Mouse (Mus musculus): ENCODE measurements around the gene Sft2d2.

Sft2d2 gene

GRCm38 (mm10) chr1:165193880-165194661, at the start of gene Sft2d2:
Gene Sft2d2, minus strand, starts transcription at chr1:165194438.
- DNase-seq (ENCODE audit: low read depth, low spot score): peak; percentile 66

- peak; percentile 99 for DNase-seq (ENCODE audit: low read depth, low spot score)
Observed at GRCm38 (mm10) chr1:165236321-165237298, 42.4 kb upstream of the Sft2d2 start, which contains the start of gene Tiprl. Gene Tiprl, minus strand, starts transcription at chr1:165236996.

DNA sequence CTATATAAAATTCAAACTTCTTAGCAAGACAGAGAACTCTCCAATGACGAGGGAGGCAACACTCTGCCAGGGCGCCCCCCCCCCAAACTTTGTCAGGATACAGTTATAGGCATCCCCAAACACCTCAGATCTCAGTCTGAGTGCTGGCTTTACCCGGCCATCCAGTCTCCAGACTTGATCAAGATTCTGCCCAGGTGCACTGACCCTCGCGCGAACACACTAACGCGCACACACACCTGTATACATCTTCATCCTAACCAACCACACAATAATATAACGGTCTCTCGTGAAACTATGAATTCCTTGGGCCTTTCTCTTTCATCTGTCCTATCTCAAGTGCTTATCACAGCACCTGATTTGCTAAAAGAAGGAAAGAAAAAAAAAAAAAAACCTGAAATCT, 41.6 kb upstream of the Sft2d2 start:
- no peak for DNase-seq (ENCODE audit: low read depth, low spot score)

DNA sequence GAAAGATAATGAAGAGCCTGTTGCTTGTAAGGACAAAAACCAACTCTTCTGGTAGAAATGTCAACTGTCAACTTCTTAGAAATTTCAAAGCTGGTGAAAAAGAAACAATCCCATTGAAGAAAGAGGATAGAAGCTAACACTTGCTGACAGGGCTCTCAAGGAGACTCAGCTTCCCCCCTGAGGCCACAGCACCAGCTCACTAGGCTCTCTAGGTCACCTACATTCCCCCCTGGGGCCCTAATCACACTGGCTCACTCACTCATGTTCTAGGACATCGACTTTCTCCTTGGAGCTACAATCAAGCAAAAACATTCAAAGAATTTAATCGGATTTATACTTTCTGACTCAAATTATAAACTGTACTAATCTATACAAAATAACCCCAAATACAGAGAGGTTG, 39.6 kb upstream of the Sft2d2 start:
- peak; percentile 25 for DNase-seq (ENCODE audit: low read depth, low spot score)

DNA sequence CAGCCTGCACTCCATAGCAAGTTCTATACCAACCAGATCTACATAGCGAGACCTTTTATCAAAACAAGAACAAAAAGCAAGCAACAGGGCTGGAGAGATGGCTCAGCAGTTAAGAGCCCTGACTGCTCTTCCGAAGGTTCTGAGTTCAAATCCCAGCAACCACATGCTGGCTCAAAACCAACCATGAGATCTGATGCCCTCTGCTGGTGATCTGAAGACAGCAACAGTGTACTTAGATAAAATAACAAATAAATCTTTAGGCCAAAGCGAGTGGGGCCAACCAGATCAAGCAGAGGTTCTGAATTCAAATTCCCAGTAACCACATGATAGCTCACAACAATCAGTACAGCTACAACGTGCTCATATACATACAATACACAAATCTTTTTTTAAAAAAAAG, 36.5 kb upstream of the Sft2d2 start:
- peak; percentile 42 for DNase-seq (ENCODE audit: low read depth, low spot score)

GRCm38 (mm10) chr1:165229577-165229976, 35.3 kb upstream of the Sft2d2 start:
- DNase-seq (ENCODE audit: low read depth, low spot score): no peak

GRCm38 (mm10) chr1:165217023-165217589, 22.9 kb upstream of the Sft2d2 start:
- no peak for DNase-seq (ENCODE audit: low read depth, low spot score)

- no peak for DNase-seq (ENCODE audit: low read depth, low spot score)
Observed at GRCm38 (mm10) chr1:165215831-165216230, 21.6 kb upstream of the Sft2d2 start.

- DNase-seq (ENCODE audit: low read depth, low spot score): no peak
Observed at GRCm38 (mm10) chr1:165205591-165205990, 11.4 kb upstream of the Sft2d2 start.

GRCm38 (mm10) chr1:165203488-165204035, 9.3 kb upstream of the Sft2d2 start:
- DNase-seq (ENCODE audit: low read depth, low spot score): no peak

DNA sequence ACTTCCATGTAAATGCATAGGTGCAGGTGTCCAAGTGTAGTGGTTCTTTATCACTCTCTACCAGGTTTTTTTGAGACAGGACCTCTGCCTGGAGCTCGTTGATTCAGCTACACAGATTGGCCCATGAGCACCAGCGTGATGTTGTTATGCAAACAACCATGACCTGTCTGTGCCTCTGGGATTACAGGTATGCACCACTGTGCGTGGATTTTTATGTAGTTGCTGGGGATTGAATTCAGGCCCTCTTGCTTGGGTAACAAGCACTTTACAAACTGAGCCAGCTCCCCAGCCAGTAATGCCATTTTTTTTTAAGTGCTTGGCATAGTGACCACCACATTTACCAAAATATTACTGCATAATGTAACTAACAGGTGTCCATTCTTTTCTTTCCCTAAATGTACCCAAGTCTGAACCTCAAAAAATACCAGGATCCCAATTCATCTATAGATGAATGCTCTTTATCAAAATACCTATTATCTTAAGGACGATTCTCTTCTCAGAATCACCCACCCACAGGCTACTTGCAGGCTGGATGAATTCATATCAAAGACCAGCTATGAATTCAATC, 7.3 kb upstream of the Sft2d2 start:
- DNase-seq (ENCODE audit: low read depth, low spot score): no peak

- no peak for DNase-seq (ENCODE audit: low read depth, low spot score)
Observed at GRCm38 (mm10) chr1:165200748-165201147, 6.5 kb upstream of the Sft2d2 start.

GRCm38 (mm10) chr1:165199639-165200038, 5.4 kb upstream of the Sft2d2 start:
- DNase-seq (ENCODE audit: low read depth, low spot score): no peak

DNA sequence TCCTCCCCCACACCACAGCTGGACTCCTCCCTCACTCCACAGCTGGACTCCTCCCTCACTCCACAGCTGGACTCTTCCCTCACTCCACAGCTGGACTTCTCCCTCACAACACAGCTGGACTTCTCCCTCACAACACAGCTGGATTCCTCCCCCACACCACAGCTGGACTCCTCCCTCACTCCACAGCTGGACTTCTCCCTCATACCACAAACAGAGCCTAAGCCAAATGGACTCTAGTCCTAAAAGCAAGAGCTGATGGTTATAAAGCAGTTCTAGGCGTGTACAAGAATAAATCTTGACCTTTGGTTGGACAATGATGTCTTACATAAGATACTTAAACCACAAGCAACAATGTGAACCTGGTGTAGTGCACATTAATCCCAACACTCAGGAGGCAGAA, 4.7 kb upstream of the Sft2d2 start:
- DNase-seq (ENCODE audit: low read depth, low spot score): no peak

GRCm38 (mm10) chr1:165197875-165198274, 3.6 kb upstream of the Sft2d2 start:
- DNase-seq (ENCODE audit: low read depth, low spot score): no peak

GRCm38 (mm10) chr1:165195396-165195960, 1.2 kb upstream of the Sft2d2 start:
- DNase-seq (ENCODE audit: low read depth, low spot score): no peak

DNA sequence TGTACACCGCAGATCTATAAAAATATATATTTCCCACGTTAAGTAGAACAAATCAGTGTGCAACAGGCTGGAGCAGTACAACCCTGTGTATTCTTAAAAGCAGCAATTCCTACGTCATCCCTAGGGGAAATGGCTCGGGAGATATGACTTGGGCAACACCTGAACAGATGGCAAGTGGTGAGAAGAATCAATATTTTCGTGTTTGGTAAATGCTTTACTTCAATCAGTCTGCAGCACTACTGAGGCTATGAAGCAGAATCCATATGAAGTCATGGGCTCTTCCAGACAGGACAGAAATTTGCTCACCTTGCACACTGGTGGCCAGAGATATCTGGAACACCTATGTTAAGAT, 400 bp upstream of the Sft2d2 start:
- DNase-seq (ENCODE audit: low read depth, low spot score): no peak

DNA sequence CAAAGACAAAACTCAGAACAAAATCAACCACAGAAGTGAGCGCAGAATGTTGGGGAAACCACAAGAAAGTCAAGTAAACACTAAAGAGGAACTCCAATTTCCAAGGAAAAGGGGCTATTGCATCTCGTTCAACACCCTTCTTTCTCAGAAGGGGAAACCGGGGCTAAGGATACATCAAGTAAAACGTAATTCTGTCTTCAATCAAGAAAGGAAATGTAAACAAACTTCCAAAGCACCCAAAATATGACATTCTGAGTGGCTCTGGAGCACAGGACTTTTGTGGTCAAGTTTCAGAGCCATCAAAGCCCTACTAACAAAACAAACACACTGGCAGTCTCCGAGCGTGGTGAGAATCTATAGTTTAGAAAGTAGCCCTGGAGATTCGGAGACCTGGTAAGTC, 812 bp downstream of the Sft2d2 start:
- no peak for DNase-seq (ENCODE audit: low read depth, low spot score)

DNA sequence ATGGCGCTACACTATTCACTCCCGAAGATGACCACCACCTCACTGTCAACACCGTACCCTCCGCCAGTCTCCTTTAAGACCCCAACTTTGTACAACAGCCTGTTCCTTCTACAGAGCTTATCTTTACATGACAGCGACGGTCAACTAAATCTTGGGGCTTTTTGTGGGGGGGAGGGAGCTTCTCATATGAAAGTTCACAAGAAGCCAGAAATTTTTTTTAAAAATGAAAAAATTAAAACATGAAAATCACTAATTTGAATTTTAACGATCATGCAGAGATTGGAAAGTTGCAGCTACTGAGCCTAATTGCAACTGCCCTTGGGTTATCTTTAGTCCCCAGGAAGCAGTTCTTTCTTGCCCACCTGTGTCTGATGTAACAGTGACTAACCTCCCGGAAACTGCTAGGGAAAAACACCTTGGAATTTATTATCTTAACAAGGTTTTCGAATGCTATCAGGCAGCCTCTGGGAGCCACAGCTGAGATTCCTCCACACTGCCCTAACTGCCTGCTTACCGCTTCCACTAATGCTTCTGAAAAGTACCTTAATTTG, 1.4 kb downstream of the Sft2d2 start:
- no peak for DNase-seq (ENCODE audit: low read depth, low spot score)

GRCm38 (mm10) chr1:165192102-165192501, 2.1 kb downstream of the Sft2d2 start:
- no peak for DNase-seq (ENCODE audit: low read depth, low spot score)

DNA sequence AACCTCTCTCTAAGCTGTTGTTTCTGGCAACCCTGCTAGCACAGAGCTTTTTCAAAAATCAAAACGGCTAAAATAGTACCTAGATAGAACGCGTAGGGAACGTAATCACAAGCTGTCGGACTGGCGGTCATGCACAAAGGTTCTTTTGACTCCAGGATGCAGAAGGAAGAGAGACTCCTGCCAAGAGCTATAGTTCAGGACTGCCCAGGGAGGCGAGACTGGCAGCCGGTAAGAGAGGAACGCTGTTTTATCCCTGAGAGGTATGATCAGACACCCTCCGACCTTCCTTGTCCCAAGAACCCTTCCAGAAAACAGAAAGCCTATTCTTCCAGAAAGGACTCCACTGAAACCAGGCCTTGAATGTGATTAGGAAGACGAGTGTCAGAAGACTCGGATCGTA, 2.6 kb downstream of the Sft2d2 start:
- no peak for DNase-seq (ENCODE audit: low read depth, low spot score)
